ENCODE assay signal across 12 mouse cellular contexts in genomic region chr12:50546394-50546793, GRCm38 (mm10).
A peak's percentile ranks its signal among the peaks of the same experiment; 100 is the strongest.
DNase-seq lines count a peak whose midpoint lies in the region; ATAC-seq and TF ChIP-seq lines count a peak whose summit lies in the region.
"Had no signal": no experiment of that assay in that cellular context is flagged by ENCODE, and none has a peak within 500 bp of the region (broad histone marks: within the 10 kb centered on the region; RNA-seq: fewer than 3 reads in every experiment).

No protein-coding gene starts in this region.

- H3K4me1 ChIP-seq in forebrain, embryonic 14.5 days (ENCODE audit: control insufficient read depth, insufficient read depth, low read length): peaks cover 39% of the 10 kb centered on the region
- H3K4me1 ChIP-seq in forebrain, embryonic 13.5 days: peaks cover 49% of the 10 kb centered on the region
- H3K4me1 ChIP-seq in kidney, embryonic 14.5 days (ENCODE audit: control insufficient read depth, insufficient read depth, low read length): no peaks in the 10 kb centered on the region
- H3K4me1 ChIP-seq in midbrain, postnatal 0 days (ENCODE audit: insufficient read depth, low read length): no peaks in the 10 kb centered on the region
- 0 out of 2 replicates have a peak, but pooled peaks cover 2% of the 10 kb centered on the region for H3K4me1 ChIP-seq in midbrain, embryonic 16.5 days (ENCODE audit: control insufficient read depth, insufficient read depth, low read length)
- H3K4me1 ChIP-seq: liver, embryonic 13.5 days; megakaryocyte, embryonic 14.5 days had no signal

- WGBS in forebrain, embryonic 14.5 days: 53% methylated on average over 5 of the region's 5 CpGs
- 70% methylated on average over 5 of the region's 5 CpGs for WGBS in forebrain, embryonic 13.5 days
- WGBS in kidney, embryonic 14.5 days: 90% methylated on average over 5 of the region's 5 CpGs
- WGBS in midbrain, postnatal 0 days: 76% methylated on average over 5 of the region's 5 CpGs
- 84% methylated on average over 5 of the region's 5 CpGs for WGBS in midbrain, embryonic 16.5 days

- no peak overlapping the region for H3K4me2 ChIP-seq in forebrain, embryonic 14.5 days (ENCODE audit: low read length)
- no peak overlapping the region for H3K4me2 ChIP-seq in forebrain, embryonic 13.5 days
- no peak overlapping the region for H3K4me2 ChIP-seq in kidney, embryonic 14.5 days (replicated peaks; ENCODE audit: low read depth, low read length)
- no peak overlapping the region for H3K4me2 ChIP-seq in midbrain, postnatal 0 days (ENCODE audit: low read depth, low read length, poor library complexity, severe bottlenecking)
- no peak overlapping the region for H3K4me2 ChIP-seq in midbrain, embryonic 16.5 days (ENCODE audit: low read length)
- H3K4me2 ChIP-seq: liver, embryonic 13.5 days had no signal

- H3K9me3 ChIP-seq in forebrain, embryonic 14.5 days (replicated peaks; ENCODE audit: control insufficient read depth, low read length): no peaks in the 10 kb centered on the region
- no peaks in the 10 kb centered on the region for H3K9me3 ChIP-seq in forebrain, embryonic 13.5 days (replicated peaks)
- no peaks in the 10 kb centered on the region for H3K9me3 ChIP-seq in kidney, embryonic 14.5 days (ENCODE audit: control insufficient read depth, low read length)
- no peaks in the 10 kb centered on the region for H3K9me3 ChIP-seq in midbrain, postnatal 0 days (ENCODE audit: low read length)
- H3K9me3 ChIP-seq in midbrain, embryonic 16.5 days (replicated peaks; ENCODE audit: control insufficient read depth, low read length, poor library complexity, severe bottlenecking): no peaks in the 10 kb centered on the region
- H3K9me3 ChIP-seq: liver, embryonic 13.5 days had no signal

- DNase-seq in forebrain, embryonic 14.5 days (ENCODE audit: low spot score): peak; percentile 71
- peak; percentile 32 for DNase-seq in kidney, postnatal 14 days
- DNase-seq in midbrain, postnatal 0 days (ENCODE audit: low spot score): peak; percentile 24
- peak; percentile 42 for DNase-seq in gonadal fat pad, adult 2 months (ENCODE audit: low read depth)
- DNase-seq: liver, embryonic 13.5 days; thymus, postnatal 14 days had no signal

- H3K36me3 ChIP-seq in forebrain, embryonic 14.5 days (ENCODE audit: control insufficient read depth, insufficient read depth, low read length): no peaks in the 10 kb centered on the region
- no peaks in the 10 kb centered on the region for H3K36me3 ChIP-seq in forebrain, embryonic 13.5 days (ENCODE audit: poor library complexity, severe bottlenecking)
- no peaks in the 10 kb centered on the region for H3K36me3 ChIP-seq in kidney, embryonic 14.5 days (ENCODE audit: control insufficient read depth, insufficient read depth, low read length)
- H3K36me3 ChIP-seq in midbrain, postnatal 0 days (ENCODE audit: insufficient read depth, low read length): no peaks in the 10 kb centered on the region
- H3K36me3 ChIP-seq in midbrain, embryonic 16.5 days (ENCODE audit: control insufficient read depth, insufficient read depth, low read length): no peaks in the 10 kb centered on the region
- H3K36me3 ChIP-seq: liver, embryonic 13.5 days had no signal

- no peak overlapping the region for H3K4me3 ChIP-seq in forebrain, embryonic 14.5 days (ENCODE audit: low read depth, low read length)
- H3K4me3 ChIP-seq in forebrain, embryonic 13.5 days: no peak overlapping the region
- H3K4me3 ChIP-seq in kidney, embryonic 14.5 days (ENCODE audit: low read length): no peak overlapping the region
- no peak overlapping the region for H3K4me3 ChIP-seq in midbrain, postnatal 0 days (ENCODE audit: low read depth, low read length)
- H3K4me3 ChIP-seq in midbrain, embryonic 16.5 days (ENCODE audit: low read depth, low read length): no peak overlapping the region
- H3K4me3 ChIP-seq: liver, embryonic 13.5 days; megakaryocyte, embryonic 14.5 days had no signal

- H3K27ac ChIP-seq in forebrain, embryonic 14.5 days (ENCODE audit: low read depth, low read length): no peak overlapping the region
- no peak overlapping the region for H3K27ac ChIP-seq in forebrain, embryonic 13.5 days
- no peak overlapping the region for H3K27ac ChIP-seq in kidney, embryonic 14.5 days (ENCODE audit: low read depth, low read length)
- no peak overlapping the region for H3K27ac ChIP-seq in midbrain, postnatal 0 days (ENCODE audit: low read depth, low read length)
- no peak overlapping the region for H3K27ac ChIP-seq in midbrain, embryonic 16.5 days (ENCODE audit: low read length)
- H3K27ac ChIP-seq: liver, embryonic 13.5 days had no signal

- no peaks in the 10 kb centered on the region for H3K27me3 ChIP-seq in forebrain, embryonic 14.5 days (replicated peaks; ENCODE audit: control insufficient read depth, insufficient read depth, low read length)
- no peaks in the 10 kb centered on the region for H3K27me3 ChIP-seq in forebrain, embryonic 13.5 days
- H3K27me3 ChIP-seq in kidney, embryonic 14.5 days (ENCODE audit: control insufficient read depth, insufficient read depth, low read length): no peaks in the 10 kb centered on the region
- no peaks in the 10 kb centered on the region for H3K27me3 ChIP-seq in midbrain, postnatal 0 days (ENCODE audit: insufficient read depth, low read length)
- H3K27me3 ChIP-seq in midbrain, embryonic 16.5 days (ENCODE audit: control insufficient read depth, insufficient read depth, low read depth, low read length): no peaks in the 10 kb centered on the region
- H3K27me3 ChIP-seq: liver, embryonic 13.5 days; megakaryocyte, embryonic 14.5 days; Patski had no signal

- TF ChIP-seq CTCF in midbrain, postnatal 0 days (IDR thresholded peaks at IDR 0.05): no peak

- peak; percentile 27; the same call in 1 of the 2 replicates for ATAC-seq in forebrain, embryonic 14.5 days
- no peak for ATAC-seq in forebrain, embryonic 13.5 days
- ATAC-seq in kidney, embryonic 14.5 days (ENCODE audit: low FRiP score, low TSS enrichment): no peak
- ATAC-seq in midbrain, postnatal 0 days (ENCODE audit: low FRiP score): no peak
- no peak for ATAC-seq in midbrain, embryonic 16.5 days
- no peak for ATAC-seq in erythroid progenitor cell, adult 5-6 weeks (replicated peaks; ENCODE audit: low FRiP score, poor library complexity, severe bottlenecking)
- ATAC-seq: Patski had no signal

- H3K9ac ChIP-seq in forebrain, embryonic 14.5 days (ENCODE audit: low read length): no peak overlapping the region
- no peak overlapping the region for H3K9ac ChIP-seq in forebrain, embryonic 13.5 days
- no peak overlapping the region for H3K9ac ChIP-seq in kidney, embryonic 14.5 days (ENCODE audit: low read depth, low read length)
- no peak overlapping the region for H3K9ac ChIP-seq in midbrain, postnatal 0 days (replicated peaks; ENCODE audit: low read length, poor library complexity, severe bottlenecking)
- no peak overlapping the region for H3K9ac ChIP-seq in midbrain, embryonic 16.5 days (ENCODE audit: low read depth, low read length)
- H3K9ac ChIP-seq: liver, embryonic 13.5 days had no signal
